Mouse (Mus musculus): ENCODE measurements around the gene Gpr146.

GRCm38 (mm10) chr5:139442428-139442827, 64.9 kb downstream of the Gpr146 start:
- TF ChIP-seq CTCF (IDR thresholded peaks at IDR 0.05; ENCODE audit: low read depth) (no peak), EP300 (IDR thresholded peaks at IDR 0.05; ENCODE audit: low read depth) (no peak)

All from heart, postnatal 0 days (tissue).